Mouse (Mus musculus): ENCODE data around the gene Cldn34a. TPM values are rescaled to one million over a fixed set of nuclear protein-coding genes. Genes with fewer than 3 reads are reported as not detected.
"Not testable (repeated sequence)": the region's sequence is repeated elsewhere in the genome, so short reads cannot be mapped to it uniquely, and the experiment has no call there.

Gene Cldn34a
- not detected for polyA plus RNA-seq (2017; shearing (Covaris generic))

- ATAC-seq, result no peak
Measured at GRCm38 (mm10) chrX:152563034-152563433, at the start of gene Cldn34a. Gene Cldn34a (plus strand): TSS chrX:152563334.

- ATAC-seq, result not testable (repeated sequence)
Measured at GRCm38 (mm10) chrX:152518611-152519010, 44.5 kb upstream of the Cldn34a start.

- no peak for ATAC-seq
Measured at GRCm38 (mm10) chrX:152545736-152546135, 17.4 kb upstream of the Cldn34a start.

GRCm38 (mm10) chrX:152548180-152548579 lies 15.0 kb upstream of the Cldn34a start:
- ATAC-seq, result no peak

DNA sequence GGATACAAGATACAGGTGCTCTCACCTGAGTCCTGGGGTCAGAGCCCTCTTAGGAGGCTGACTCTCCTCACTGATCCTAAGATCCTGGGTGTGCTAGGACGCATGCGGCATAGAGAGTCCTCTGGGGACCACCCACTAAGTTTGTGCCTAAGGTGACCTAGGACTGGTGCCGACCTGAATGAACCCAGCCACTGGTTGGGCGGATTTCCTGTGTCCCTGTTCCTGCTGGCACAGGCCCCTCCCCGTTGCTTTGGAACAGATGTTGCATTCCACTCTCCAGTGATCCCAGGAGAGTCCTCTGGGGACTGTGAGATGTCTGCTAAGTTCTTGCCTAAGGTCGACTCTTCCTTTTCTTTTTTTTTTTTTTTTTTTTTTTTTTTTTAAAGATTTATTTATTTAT lies 5.7 kb upstream of the Cldn34a start:
- no peak for ATAC-seq

Other genes starting within 250 kb of the Cldn34a start
- 10 to 100 TPM; 23.5 to 46.6 (median 37.2) TPM for gene Kantr, start 235.8 kb upstream of the Cldn34a start, polyA plus RNA-seq (2017; shearing (Covaris generic))
- 10 to 100 TPM in 2 of 3 experiments, 1 to 10 TPM in 1; 8.6 to 15.8 (median 12.8) TPM for gene Tspyl2, start 220.9 kb upstream of the Cldn34a start, polyA plus RNA-seq (2017; shearing (Covaris generic))
- gene Gpr173, start 194.6 kb upstream of the Cldn34a start, polyA plus RNA-seq (2017; shearing (Covaris generic)), result not detected
- gene Shroom2, start 206.1 kb downstream of the Cldn34a start, polyA plus RNA-seq (2017; shearing (Covaris generic)), result not detected
- gene Gpr143, start 218.6 kb downstream of the Cldn34a start, polyA plus RNA-seq (2017; shearing (Covaris generic)), result not detected

Data from inflammation-experienced regulatory T-cells, adult 6 months (primary cell).